Mouse (Mus musculus): ENCODE results near the gene 2900026A02Rik. TPM values are rescaled to one million over a fixed set of nuclear protein-coding genes. Genes with fewer than 3 reads are reported as not detected.

2900026A02Rik gene
- total RNA-seq, 2 experiments from 2014 or later = 19.6 to 24.6 TPM

- H3K4me3 ChIP-seq = peak overlapping the region; percentile 62
- peak overlapping the region; percentile 91 for H3K27ac ChIP-seq
- TF ChIP-seq CTCF (IDR thresholded peaks at IDR 0.05) = no peak
- intact Hi-C loops (cut with DNase I) = no loop called here
- peak; percentile 93 for DNase-seq
These were observed 56.1 kb downstream of the 2900026A02Rik start for GRCm38 (mm10) chr5:113164873-113165441.

- H3K4me3 ChIP-seq = peak overlapping the region; percentile 11; the same call in 1 of the 2 replicates
- DNase-seq = no peak
- TF ChIP-seq CTCF (IDR thresholded peaks at IDR 0.05) = no peak
- H3K27ac ChIP-seq = peak overlapping the region; percentile 91
- intact Hi-C loops (cut with DNase I) = no loop called here
These were observed 56.6 kb downstream of the 2900026A02Rik start for GRCm38 (mm10) chr5:113164448-113164847.

- Histone ChIP-seq H3K4me3 (peak overlapping the region; percentile 52), H3K27ac (peak overlapping the region; percentile 28; the same call in 1 of the 2 replicates)
- DNase-seq = no peak
- intact Hi-C loops (cut with DNase I) = no loop called here
- peak; percentile 1; the same call in 1 of the 2 replicates for TF ChIP-seq CTCF (IDR thresholded peaks at IDR 0.05)
These were observed 57.9 kb downstream of the 2900026A02Rik start for GRCm38 (mm10) chr5:113163116-113163515.

GRCm38 (mm10) chr5:113162699-113163098, 58.3 kb downstream of the 2900026A02Rik start:
- Histone ChIP-seq H3K27ac (peak overlapping the region; percentile 28; the same call in 1 of the 2 replicates), H3K4me3 (peak overlapping the region; percentile 52)
- intact Hi-C loops (cut with DNase I) = no loop called here
- no peak for DNase-seq
- TF ChIP-seq CTCF (IDR thresholded peaks at IDR 0.05) = no peak

- Histone ChIP-seq H3K4me3 (no peak overlapping the region; the same call in 1 of the 2 replicates), H3K27ac (no peak overlapping the region; the same call in 1 of the 2 replicates)
- DNase-seq = no peak
- TF ChIP-seq CTCF (IDR thresholded peaks at IDR 0.05) = no peak
- intact Hi-C loops (cut with DNase I) = no loop called here
These were observed 59.5 kb downstream of the 2900026A02Rik start for GRCm38 (mm10) chr5:113161576-113161975.

GRCm38 (mm10) chr5:113160320-113160719, 60.7 kb downstream of the 2900026A02Rik start:
- Histone ChIP-seq H3K27ac (no peak overlapping the region; the same call in 1 of the 2 replicates), H3K4me3 (no peak overlapping the region)
- intact Hi-C loops (cut with DNase I) = no loop called here
- no peak for DNase-seq
- TF ChIP-seq CTCF (IDR thresholded peaks at IDR 0.05) = no peak

GRCm38 (mm10) chr5:113158759-113159355, 62.2 kb downstream of the 2900026A02Rik start:
- no peak for DNase-seq
- H3K27ac ChIP-seq = peak overlapping the region; percentile 48; the same call in 1 of the 2 replicates
- intact Hi-C loops (cut with DNase I) = no loop called here
- no peak overlapping the region for H3K4me3 ChIP-seq
- TF ChIP-seq CTCF (IDR thresholded peaks at IDR 0.05) = no peak

- Histone ChIP-seq H3K27ac (peak overlapping the region; percentile 56), H3K4me3 (no peak overlapping the region)
- intact Hi-C loops (cut with DNase I) = no loop called here
- TF ChIP-seq CTCF (IDR thresholded peaks at IDR 0.05) = no peak
- no peak for DNase-seq
These were observed 63.4 kb downstream of the 2900026A02Rik start for GRCm38 (mm10) chr5:113157588-113157987.

- Histone ChIP-seq H3K27ac (peak overlapping the region; percentile 56), H3K4me3 (no peak overlapping the region)
- no peak for DNase-seq
- no peak for TF ChIP-seq CTCF (IDR thresholded peaks at IDR 0.05)
- intact Hi-C loops (cut with DNase I) = no loop called here
These were observed 64.0 kb downstream of the 2900026A02Rik start for GRCm38 (mm10) chr5:113157006-113157405.

- no peak overlapping the region for H3K4me3 ChIP-seq
- intact Hi-C loops (cut with DNase I) = loop anchor here (1.0 kb wide), 1 partner anchor 56 kb away; no protein-coding TSS in a partner anchor
- no peak overlapping the region for H3K27ac ChIP-seq
- peak; percentile 86 for DNase-seq
- TF ChIP-seq CTCF (IDR thresholded peaks at IDR 0.05) = peak; percentile 100
These were observed 65.9 kb downstream of the 2900026A02Rik start for GRCm38 (mm10) chr5:113155133-113155532.

- no peak overlapping the region for H3K4me3 ChIP-seq
- intact Hi-C loops (cut with DNase I) = no loop called here
- TF ChIP-seq CTCF (IDR thresholded peaks at IDR 0.05) = no peak
- no peak overlapping the region for H3K27ac ChIP-seq
- DNase-seq = no peak
These were observed 66.6 kb downstream of the 2900026A02Rik start for GRCm38 (mm10) chr5:113154441-113154840.

- intact Hi-C loops (cut with DNase I) = no loop called here
- Histone ChIP-seq H3K4me3 (no peak overlapping the region), H3K27ac (peak overlapping the region; percentile 90)
- no peak for DNase-seq
- no peak for TF ChIP-seq CTCF (IDR thresholded peaks at IDR 0.05)
These were observed 67.6 kb downstream of the 2900026A02Rik start for GRCm38 (mm10) chr5:113153508-113153830.

- TF ChIP-seq CTCF (IDR thresholded peaks at IDR 0.05) = no peak
- DNase-seq = no peak
- Histone ChIP-seq H3K4me3 (no peak overlapping the region), H3K27ac (peak overlapping the region; percentile 90)
- intact Hi-C loops (cut with DNase I) = no loop called here
These were observed 68.2 kb downstream of the 2900026A02Rik start for GRCm38 (mm10) chr5:113152663-113153507.
